Mouse (Mus musculus): Measurements from ENCODE around the gene Il1rl2. TPM values are rescaled to one million over a fixed set of nuclear protein-coding genes. Genes with fewer than 3 reads are reported as not detected.

Il1rl2 gene
- polyA plus RNA-seq, 1 experiment from 2014 or later: 1.3 TPM

DNA sequence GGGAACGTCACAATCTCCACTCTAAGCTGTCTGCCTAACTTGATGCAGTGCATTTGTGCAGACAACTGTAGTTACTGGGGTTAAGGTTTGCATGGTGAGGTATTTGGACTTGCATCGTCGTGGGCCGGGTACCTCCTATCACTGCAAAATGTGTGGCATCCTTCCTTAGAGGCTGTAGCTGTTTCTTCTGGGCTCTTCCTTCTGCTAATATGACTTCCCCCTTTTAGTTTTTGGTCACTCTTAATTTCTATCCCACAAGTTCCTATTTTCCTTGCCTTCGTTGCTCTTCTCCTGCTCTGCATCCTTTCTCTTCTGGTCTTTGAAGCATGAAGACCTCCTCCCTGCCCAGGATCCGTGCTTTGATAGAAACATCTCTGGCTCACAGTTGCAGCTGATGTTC, 68.1 kb downstream of the Il1rl2 start:
- WGBS: 85% methylated on average over 6 of the region's 6 CpGs
- Histone ChIP-seq H3K4me3 (no peak overlapping the region), H3K27me3 (no peaks in the 10 kb centered on the region), H3K27ac (no peak overlapping the region), H3K9ac (no peak overlapping the region), H3K4me1 (replicated peaks) (no peaks in the 10 kb centered on the region), H3K36me3 (no peaks in the 10 kb centered on the region), H3K4me2 (no peak overlapping the region), H3K9me3 (no peaks in the 10 kb centered on the region)
- no peak for ATAC-seq (ENCODE audit: low FRiP score)

- 87% methylated on average over 7 of the region's 7 CpGs for WGBS
- no peaks in the 10 kb centered on the region for H3K4me1 ChIP-seq (replicated peaks)
- no peak overlapping the region for H3K9ac ChIP-seq
- H3K4me3 ChIP-seq: no peak overlapping the region
- no peaks in the 10 kb centered on the region for H3K27me3 ChIP-seq
- no peaks in the 10 kb centered on the region for H3K36me3 ChIP-seq
- no peak overlapping the region for H3K4me2 ChIP-seq
- ATAC-seq (ENCODE audit: low FRiP score): no peak
- H3K27ac ChIP-seq: no peak overlapping the region
- H3K9me3 ChIP-seq: no peaks in the 10 kb centered on the region
These were observed 68.8 kb downstream of the Il1rl2 start for GRCm38 (mm10) chr1:40393214-40393613.

- H3K27ac ChIP-seq: no peak overlapping the region
- no peak overlapping the region for H3K9ac ChIP-seq
- H3K4me2 ChIP-seq: no peak overlapping the region
- ATAC-seq (ENCODE audit: low FRiP score): no peak
- 96% methylated on average over 6 of the region's 6 CpGs for WGBS
- H3K9me3 ChIP-seq: no peaks in the 10 kb centered on the region
- no peak overlapping the region for H3K4me3 ChIP-seq
- H3K4me1 ChIP-seq (replicated peaks): no peaks in the 10 kb centered on the region
- H3K36me3 ChIP-seq: no peaks in the 10 kb centered on the region
- H3K27me3 ChIP-seq: no peaks in the 10 kb centered on the region
These were observed 75.2 kb downstream of the Il1rl2 start for GRCm38 (mm10) chr1:40399639-40400038.

DNA sequence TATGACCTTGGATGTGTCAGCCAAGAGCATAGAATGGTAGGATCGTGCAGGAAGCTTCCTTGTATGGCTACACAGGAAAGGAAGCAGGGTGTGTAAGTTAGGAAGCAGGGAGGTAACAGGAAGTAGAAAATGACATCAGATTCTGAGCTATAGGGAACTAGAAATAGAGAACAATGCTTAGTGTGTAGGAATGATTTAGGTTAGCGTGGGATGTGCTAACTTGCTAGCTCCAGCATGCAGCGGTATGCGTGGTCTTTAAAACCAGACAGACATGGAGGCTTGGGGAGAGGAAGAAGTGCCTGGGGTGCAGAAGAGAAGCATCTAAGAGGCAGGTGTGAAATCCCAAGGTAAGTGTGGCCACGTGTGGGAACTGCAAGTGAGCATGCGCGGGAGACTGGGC, 80.3 kb downstream of the Il1rl2 start:
- H3K4me3 ChIP-seq: no peak overlapping the region
- H3K27ac ChIP-seq: no peak overlapping the region
- no peak overlapping the region for H3K9ac ChIP-seq
- no peaks in the 10 kb centered on the region for H3K36me3 ChIP-seq
- 85% methylated on average over 7 of the region's 7 CpGs for WGBS
- no peaks in the 10 kb centered on the region for H3K4me1 ChIP-seq (replicated peaks)
- no peak overlapping the region for H3K4me2 ChIP-seq
- no peaks in the 10 kb centered on the region for H3K9me3 ChIP-seq
- H3K27me3 ChIP-seq: no peaks in the 10 kb centered on the region
- no peak for ATAC-seq (ENCODE audit: low FRiP score)

DNA sequence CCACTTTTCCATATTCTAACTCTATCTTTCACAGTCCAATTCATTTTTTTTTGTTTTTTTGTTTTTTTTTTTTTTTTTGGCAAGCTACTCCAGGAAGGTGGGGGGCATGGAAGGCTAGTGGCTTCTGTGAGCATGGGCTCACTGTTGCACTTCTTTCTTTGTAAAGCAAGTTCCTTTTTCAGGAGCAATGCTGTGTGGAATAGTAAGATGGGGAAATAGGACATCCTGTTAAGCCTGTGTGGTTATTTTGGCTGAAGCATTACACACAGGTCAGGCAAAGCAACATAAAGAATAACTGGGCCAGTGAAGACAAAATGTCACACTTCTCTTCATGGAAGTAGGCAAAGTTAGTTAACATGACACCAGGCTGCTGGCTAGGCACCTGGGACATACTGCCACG, 85.5 kb downstream of the Il1rl2 start:
- no peaks in the 10 kb centered on the region for H3K9me3 ChIP-seq
- no peak for ATAC-seq (ENCODE audit: low FRiP score)
- H3K4me1 ChIP-seq (replicated peaks): no peaks in the 10 kb centered on the region
- no peak overlapping the region for H3K4me2 ChIP-seq
- 65% methylated on average over 1 of the region's 1 CpGs for WGBS
- H3K36me3 ChIP-seq: no peaks in the 10 kb centered on the region
- H3K4me3 ChIP-seq: no peak overlapping the region
- no peak overlapping the region for H3K9ac ChIP-seq
- no peak overlapping the region for H3K27ac ChIP-seq
- no peaks in the 10 kb centered on the region for H3K27me3 ChIP-seq

- no peak overlapping the region for H3K27ac ChIP-seq
- no peaks in the 10 kb centered on the region for H3K27me3 ChIP-seq
- no peaks in the 10 kb centered on the region for H3K36me3 ChIP-seq
- H3K9me3 ChIP-seq: no peaks in the 10 kb centered on the region
- no peak overlapping the region for H3K9ac ChIP-seq
- 96% methylated on average over 1 of the region's 1 CpGs for WGBS
- no peak overlapping the region for H3K4me3 ChIP-seq
- no peak overlapping the region for H3K4me2 ChIP-seq
- no peaks in the 10 kb centered on the region for H3K4me1 ChIP-seq (replicated peaks)
- ATAC-seq (ENCODE audit: low FRiP score): no peak
These were observed 88.6 kb downstream of the Il1rl2 start for GRCm38 (mm10) chr1:40413039-40413438.

GRCm38 (mm10) chr1:40414276-40414675, 89.9 kb downstream of the Il1rl2 start:
- no peaks in the 10 kb centered on the region for H3K36me3 ChIP-seq
- H3K4me3 ChIP-seq: no peak overlapping the region
- H3K27ac ChIP-seq: no peak overlapping the region
- H3K27me3 ChIP-seq: no peaks in the 10 kb centered on the region
- ATAC-seq (ENCODE audit: low FRiP score): no peak
- H3K9me3 ChIP-seq: no peaks in the 10 kb centered on the region
- no peaks in the 10 kb centered on the region for H3K4me1 ChIP-seq (replicated peaks)
- no peak overlapping the region for H3K9ac ChIP-seq
- no peak overlapping the region for H3K4me2 ChIP-seq
- whole genome bisulfite sequencing: 84% methylated on average over 7 of the region's 7 CpGs

GRCm38 (mm10) chr1:40414863-40415656, 90.7 kb downstream of the Il1rl2 start:
- 64% methylated on average over 7 of the region's 7 CpGs for WGBS
- Histone ChIP-seq H3K9me3 (no peaks in the 10 kb centered on the region), H3K4me2 (no peak overlapping the region), H3K27me3 (no peaks in the 10 kb centered on the region), H3K4me3 (no peak overlapping the region), H3K9ac (no peak overlapping the region), H3K4me1 (replicated peaks) (no peaks in the 10 kb centered on the region), H3K27ac (no peak overlapping the region), H3K36me3 (no peaks in the 10 kb centered on the region)
- no peak for ATAC-seq (ENCODE audit: low FRiP score)

- Histone ChIP-seq H3K4me2 (no peak overlapping the region), H3K4me3 (no peak overlapping the region), H3K4me1 (replicated peaks) (no peaks in the 10 kb centered on the region), H3K9ac (no peak overlapping the region), H3K27ac (no peak overlapping the region), H3K27me3 (no peaks in the 10 kb centered on the region), H3K36me3 (no peaks in the 10 kb centered on the region), H3K9me3 (no peaks in the 10 kb centered on the region)
- ATAC-seq (ENCODE audit: low FRiP score): no peak
- 91% methylated on average over 2 of the region's 2 CpGs for WGBS
These were observed 92.6 kb downstream of the Il1rl2 start for GRCm38 (mm10) chr1:40417034-40417433.

Other genes with a start within 250 kb of the Il1rl2 start
- gene Il1r1, start 99.5 kb upstream of the Il1rl2 start, polyA plus RNA-seq (2015; fragmentation: Nextera tagmentation; extraction: Ambion mirVana): 0.74 and 0.98 TPM in 2 replicates
- 0.44 TPM in 1 of 2 replicates, not detected in the other for gene Il1rl1, start 105.0 kb downstream of the Il1rl2 start, polyA plus RNA-seq (2015; fragmentation: Nextera tagmentation; extraction: Ambion mirVana)
- gene Il18r1, start 140.9 kb downstream of the Il1rl2 start, polyA plus RNA-seq (2015; fragmentation: Nextera tagmentation; extraction: Ambion mirVana): not detected in 2 replicates
- gene Il18rap, start 190.8 kb downstream of the Il1rl2 start, polyA plus RNA-seq (2015; fragmentation: Nextera tagmentation; extraction: Ambion mirVana): 0.08 TPM in 2 replicates